In the genomic region with DNA sequence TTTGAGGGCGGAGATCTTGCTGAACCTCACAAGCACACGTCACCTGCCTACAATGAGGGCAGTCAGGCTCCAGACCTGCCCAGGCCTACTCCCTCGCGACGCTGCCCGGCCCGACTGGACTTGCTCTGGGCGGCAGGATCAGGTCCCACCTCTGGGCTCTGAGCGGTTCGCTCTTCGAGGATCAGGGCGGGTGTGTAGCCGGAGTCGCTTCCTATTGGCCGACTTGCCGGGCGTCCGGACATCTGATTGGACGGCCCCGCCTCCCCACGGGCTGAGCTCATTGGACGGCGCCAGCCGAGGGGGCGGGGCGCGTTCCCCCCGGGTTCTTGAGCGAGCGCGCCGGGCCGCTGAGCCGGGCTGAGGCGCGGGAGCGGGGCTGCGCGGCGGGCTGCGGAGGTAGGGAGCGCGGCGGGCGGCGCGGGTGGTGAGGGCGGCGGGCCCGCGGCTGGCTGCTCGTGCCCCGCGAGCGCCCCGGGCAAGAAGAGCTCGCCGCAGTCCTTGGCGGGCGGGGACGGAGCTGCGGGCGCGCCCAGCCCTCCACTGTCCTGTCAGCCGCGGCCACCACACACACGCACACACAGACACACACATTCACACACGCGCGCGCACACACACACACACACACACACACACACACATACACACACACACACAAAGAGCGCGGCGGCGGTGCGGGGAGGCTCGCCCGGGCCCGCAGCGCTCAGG, we compare ENCODE assay signal across 8 mouse cellular contexts.
DNase-seq lines count a peak whose midpoint lies in the region; ATAC-seq and TF ChIP-seq lines count a peak whose summit lies in the region.

No protein-coding gene starts in this region.

- peak; percentile 65; the same call in 1 of the 2 replicates for TF ChIP-seq POLR2A in limb, embryonic 14.5 days (IDR thresholded peaks at IDR 0.05; ENCODE audit: borderline replicate concordance, extremely low read depth, insufficient read depth, insufficient read length)

- ATAC-seq in kidney, embryonic 14.5 days (ENCODE audit: low FRiP score, low TSS enrichment), result peak; percentile 100
- ATAC-seq in limb, embryonic 14.5 days (ENCODE audit: low FRiP score, low read depth), result peak; percentile 98
- peak; percentile 99 for ATAC-seq in midbrain, postnatal 0 days (ENCODE audit: low FRiP score)

- under 1% methylated on average over 56 of the region's 80 CpGs for WGBS in heart, embryonic 10.5 days
- WGBS in kidney, embryonic 14.5 days, result under 1% methylated on average over 53 of the region's 80 CpGs
- 1% methylated on average over 33 of the region's 80 CpGs for WGBS in limb, embryonic 14.5 days
- WGBS in midbrain, postnatal 0 days, result under 1% methylated on average over 44 of the region's 80 CpGs

- H3K27me3 ChIP-seq in erythroblast, embryonic 14.5 days (ENCODE audit: control insufficient read depth), result no peaks in the 10 kb centered on the region
- H3K27me3 ChIP-seq in heart, embryonic 10.5 days (ENCODE audit: insufficient read depth, poor library complexity, severe bottlenecking), result no peaks in the 10 kb centered on the region
- no peaks in the 10 kb centered on the region for H3K27me3 ChIP-seq in kidney, embryonic 14.5 days (ENCODE audit: control insufficient read depth, insufficient read depth, low read length)
- H3K27me3 ChIP-seq in limb, embryonic 14.5 days (ENCODE audit: control insufficient read depth, insufficient read depth, low read length), result no peaks in the 10 kb centered on the region
- no peaks in the 10 kb centered on the region for H3K27me3 ChIP-seq in midbrain, postnatal 0 days (ENCODE audit: insufficient read depth, low read length)

- no peak for TF ChIP-seq CTCF in midbrain, postnatal 0 days (IDR thresholded peaks at IDR 0.05)

- H3K36me3 ChIP-seq in erythroblast, embryonic 14.5 days (ENCODE audit: control insufficient read depth), result peaks cover 19% of the 10 kb centered on the region
- H3K36me3 ChIP-seq in heart, embryonic 10.5 days, result no peaks in the 10 kb centered on the region
- no peaks in the 10 kb centered on the region for H3K36me3 ChIP-seq in kidney, embryonic 14.5 days (ENCODE audit: control insufficient read depth, insufficient read depth, low read length)
- H3K36me3 ChIP-seq in limb, embryonic 14.5 days (ENCODE audit: control insufficient read depth, insufficient read depth, low read length), result no peaks in the 10 kb centered on the region
- H3K36me3 ChIP-seq in midbrain, postnatal 0 days (ENCODE audit: insufficient read depth, low read length), result no peaks in the 10 kb centered on the region

- peak overlapping the region; percentile 67 for H3K4me2 ChIP-seq in kidney, embryonic 14.5 days (replicated peaks; ENCODE audit: low read depth, low read length)
- H3K4me2 ChIP-seq in limb, embryonic 14.5 days (replicated peaks; ENCODE audit: low read depth, low read length, severe bottlenecking), result peak overlapping the region; percentile 70
- H3K4me2 ChIP-seq in midbrain, postnatal 0 days (ENCODE audit: low read depth, low read length, poor library complexity, severe bottlenecking), result peak overlapping the region; percentile 82

- H3K4me3 ChIP-seq in erythroblast, embryonic 14.5 days (replicated peaks), result peak overlapping the region; percentile 90
- H3K4me3 ChIP-seq in heart, embryonic 10.5 days, result peak overlapping the region; percentile 90
- peak overlapping the region; percentile 77 for H3K4me3 ChIP-seq in kidney, embryonic 14.5 days (ENCODE audit: low read length)
- H3K4me3 ChIP-seq in limb, embryonic 14.5 days (replicated peaks; ENCODE audit: low read length), result peak overlapping the region; percentile 69
- H3K4me3 ChIP-seq in midbrain, postnatal 0 days (ENCODE audit: low read depth, low read length), result peak overlapping the region; percentile 82

- no peaks in the 10 kb centered on the region for H3K9me3 ChIP-seq in erythroblast, embryonic 14.5 days (ENCODE audit: control insufficient read depth, low read length)
- H3K9me3 ChIP-seq in heart, embryonic 10.5 days, result no peaks in the 10 kb centered on the region
- no peaks in the 10 kb centered on the region for H3K9me3 ChIP-seq in kidney, embryonic 14.5 days (ENCODE audit: control insufficient read depth, low read length)
- H3K9me3 ChIP-seq in limb, embryonic 14.5 days (ENCODE audit: control insufficient read depth, low read length), result no peaks in the 10 kb centered on the region
- no peaks in the 10 kb centered on the region for H3K9me3 ChIP-seq in midbrain, postnatal 0 days (ENCODE audit: low read length)

- peak; percentile 80 for DNase-seq in CD4-positive helper T cell, adult 2 months (ENCODE audit: low read depth, low spot score)
- DNase-seq in brain, embryonic 18.5 days (ENCODE audit: low read depth, low spot score), result peak; percentile 92
- peak; percentile 99 for DNase-seq in heart, embryonic 10.5 days (ENCODE audit: low spot score)
- peak; percentile 97 for DNase-seq in limb, embryonic 14.5 days (ENCODE audit: low spot score)
- peak; percentile 98 for DNase-seq in midbrain, postnatal 0 days (ENCODE audit: low spot score)
- DNase-seq in spleen, postnatal 10 days (ENCODE audit: low spot score in 2 of 2), result peak; percentile 90 to 95

- H3K9ac ChIP-seq in kidney, embryonic 14.5 days (ENCODE audit: low read depth, low read length), result peak overlapping the region; percentile 85
- H3K9ac ChIP-seq in limb, embryonic 14.5 days (ENCODE audit: low read depth, low read length, severe bottlenecking), result peak overlapping the region; percentile 81
- H3K9ac ChIP-seq in midbrain, postnatal 0 days (replicated peaks; ENCODE audit: low read length, poor library complexity, severe bottlenecking), result peak overlapping the region; percentile 69

- H3K4me1 ChIP-seq in erythroblast, embryonic 14.5 days (ENCODE audit: control insufficient read depth), result peaks cover 34% of the 10 kb centered on the region
- peaks cover 5% of the 10 kb centered on the region; the same call in 1 of the 2 replicates for H3K4me1 ChIP-seq in heart, embryonic 10.5 days
- H3K4me1 ChIP-seq in kidney, embryonic 14.5 days (ENCODE audit: control insufficient read depth, insufficient read depth, low read length), result no peaks in the 10 kb centered on the region
- 0 out of 2 replicates have a peak, but pooled peaks cover 4% of the 10 kb centered on the region for H3K4me1 ChIP-seq in limb, embryonic 14.5 days (ENCODE audit: control insufficient read depth, insufficient read depth, low read length)
- H3K4me1 ChIP-seq in midbrain, postnatal 0 days (ENCODE audit: insufficient read depth, low read length), result no peaks in the 10 kb centered on the region

- H3K27ac ChIP-seq in heart, embryonic 10.5 days, result peak overlapping the region; percentile 96
- peak overlapping the region; percentile 86 for H3K27ac ChIP-seq in kidney, embryonic 14.5 days (ENCODE audit: low read depth, low read length)
- H3K27ac ChIP-seq in limb, embryonic 14.5 days (replicated peaks; ENCODE audit: low read depth, low read length), result peak overlapping the region; percentile 88
- H3K27ac ChIP-seq in midbrain, postnatal 0 days (ENCODE audit: low read depth, low read length), result peak overlapping the region; percentile 85

Comparison
In these comparisons a context has a peak if more than half of its experiments do, and no peak if none do; other contexts are left out.
1. Peak in every context shown above with its lines: DNase-seq, ATAC-seq, H3K4me3 ChIP-seq and H3K27ac ChIP-seq.